Mouse (Mus musculus): ENCODE measurements around the gene Cxcl14. TPM values are rescaled to one million over a fixed set of nuclear protein-coding genes. Genes with fewer than 3 reads are reported as not detected.
A peak's percentile ranks its signal among the peaks of the same experiment; 100 is the strongest.

Gene Cxcl14
- polyA plus RNA-seq, 1 experiment, result 125 TPM

DNA sequence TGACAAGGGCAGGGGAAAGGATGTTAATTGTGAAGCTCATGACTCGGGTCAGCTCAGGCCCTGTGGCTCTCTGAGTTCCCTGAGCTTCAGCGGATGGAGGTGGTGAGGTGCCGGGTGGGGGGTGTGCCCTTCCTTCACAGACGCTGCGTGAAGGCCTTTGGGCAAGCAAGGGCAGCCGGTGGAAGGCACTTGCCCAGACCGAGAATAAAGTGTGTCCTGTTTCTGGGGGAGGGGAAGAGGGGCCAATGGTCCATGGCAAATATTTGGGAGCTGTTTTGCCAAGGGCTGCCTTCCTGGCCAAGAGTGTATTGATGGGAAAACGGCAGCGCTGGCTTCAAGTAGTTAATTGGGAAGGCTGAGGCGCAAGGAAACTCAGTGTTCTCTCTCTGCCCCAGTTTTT, 1.4 kb downstream of the Cxcl14 start:
- peak; percentile 20 to 45 for DNase-seq (ENCODE audit: extremely low spot score in 1 of 2, low spot score in 1 of 2)

- no peak for DNase-seq (ENCODE audit: extremely low spot score in 1 of 2, low spot score in 1 of 2)
These were observed 6.4 kb downstream of the Cxcl14 start for GRCm38 (mm10) chr13:56289998-56290397.

DNA sequence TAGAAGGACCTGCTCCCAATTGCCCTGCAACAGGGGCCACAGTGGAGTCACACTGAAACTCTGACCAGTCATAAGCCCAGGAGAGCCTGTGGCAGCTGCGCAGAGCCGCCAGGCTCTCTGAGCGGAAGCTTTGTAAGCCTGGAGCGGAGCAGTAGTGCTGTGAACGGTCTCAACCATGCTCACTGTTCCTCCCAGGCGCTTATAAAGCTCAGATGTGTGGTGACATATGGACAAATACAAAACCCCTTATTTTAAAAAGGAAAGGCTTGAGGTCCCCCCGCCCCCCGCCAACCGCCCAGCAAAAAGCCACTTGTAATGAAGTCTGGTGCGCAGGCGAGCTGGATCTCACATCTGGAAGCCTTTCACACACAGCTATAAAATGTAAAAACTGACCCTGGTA, 7.1 kb downstream of the Cxcl14 start:
- no peak for DNase-seq (ENCODE audit: extremely low spot score in 1 of 2, low spot score in 1 of 2)

- no peak for DNase-seq (ENCODE audit: extremely low spot score in 1 of 2, low spot score in 1 of 2)
These were observed 7.8 kb downstream of the Cxcl14 start for GRCm38 (mm10) chr13:56288601-56289000.

DNA sequence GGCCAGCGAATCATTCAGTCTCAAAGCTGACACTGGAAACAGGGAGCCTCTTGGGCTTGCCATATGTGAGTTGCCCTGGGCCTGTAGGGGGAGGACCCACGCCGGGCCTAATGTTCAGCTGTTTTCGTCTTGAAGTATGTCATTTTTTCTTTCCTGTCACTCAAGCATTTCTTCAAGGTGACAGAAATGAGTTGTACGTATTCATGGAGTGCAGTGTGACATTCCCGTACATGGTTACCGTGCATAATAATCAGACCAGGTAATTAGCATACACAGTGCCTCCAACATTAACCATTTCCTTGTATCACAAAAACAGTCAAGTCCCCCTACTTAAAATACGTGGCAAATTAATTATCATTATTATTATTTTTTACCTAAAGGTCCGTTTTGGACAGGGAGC, 9.3 kb downstream of the Cxcl14 start:
- no peak for DNase-seq (ENCODE audit: extremely low spot score in 1 of 2, low spot score in 1 of 2)

- no peak for DNase-seq (ENCODE audit: extremely low spot score in 1 of 2, low spot score in 1 of 2)
These were observed 13.0 kb downstream of the Cxcl14 start for GRCm38 (mm10) chr13:56283321-56283720.

DNA sequence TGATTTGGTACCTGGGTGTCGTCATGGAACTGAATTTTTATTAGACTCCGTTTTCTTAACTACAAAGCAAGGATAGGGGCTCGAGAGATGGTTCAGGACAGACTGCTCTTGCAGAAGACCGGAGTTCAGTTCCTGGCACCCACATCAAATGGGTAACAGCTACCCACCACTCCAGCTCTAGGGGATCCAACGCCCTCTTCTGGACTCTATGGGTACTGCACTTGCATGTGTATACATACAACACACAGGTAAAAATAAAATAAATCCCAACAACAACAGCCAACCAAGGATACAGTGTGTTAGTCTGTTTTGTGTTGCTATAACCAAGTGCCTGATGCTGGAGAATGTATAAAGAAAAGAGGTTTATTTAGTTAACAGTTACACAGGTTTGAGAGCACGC, 16.0 kb downstream of the Cxcl14 start:
- DNase-seq (ENCODE audit: extremely low spot score in 1 of 2, low spot score in 1 of 2), result no peak

DNA sequence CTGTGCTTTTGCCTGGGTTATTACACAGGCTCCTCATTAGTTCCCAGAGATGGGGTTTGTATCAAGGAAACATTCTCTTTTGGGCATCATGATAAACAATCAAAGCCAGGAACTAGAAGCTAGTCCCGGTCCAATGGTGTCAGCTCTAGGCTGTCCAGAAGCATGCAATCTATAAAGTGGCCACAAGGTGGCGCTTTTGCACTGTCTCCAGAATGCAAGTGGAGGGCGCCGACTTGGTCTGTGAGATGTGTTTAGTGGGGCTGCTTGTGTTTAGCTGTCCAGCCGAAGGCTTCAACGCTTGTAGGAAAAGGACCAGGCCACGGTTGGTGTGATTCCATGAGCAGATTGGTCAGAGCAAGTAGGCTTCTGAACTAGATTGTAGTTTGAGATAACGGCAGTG, 16.9 kb downstream of the Cxcl14 start:
- peak; percentile 61 to 95 for DNase-seq (ENCODE audit: extremely low spot score in 1 of 2, low spot score in 1 of 2)

DNA sequence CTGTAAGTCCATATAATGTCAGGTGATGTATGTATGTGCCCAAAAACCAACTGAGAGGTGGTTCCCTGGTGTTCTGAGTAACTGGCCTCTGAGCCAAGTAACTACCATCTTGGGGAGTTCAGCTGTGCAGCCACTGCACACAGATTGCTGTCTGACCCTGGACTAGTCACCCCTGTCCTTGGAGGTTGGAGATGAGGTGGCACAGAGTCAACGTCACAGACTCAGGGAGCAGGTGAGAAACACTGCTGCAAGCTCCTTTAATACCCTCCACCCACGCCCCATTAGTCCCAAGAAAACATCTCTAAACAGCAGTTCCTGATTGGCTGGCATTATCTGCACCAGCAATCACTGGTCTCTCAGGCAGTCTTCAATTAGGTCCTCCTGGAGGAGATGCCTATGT, 21.2 kb downstream of the Cxcl14 start:
- no peak for DNase-seq (ENCODE audit: extremely low spot score in 1 of 2, low spot score in 1 of 2)

- DNase-seq (ENCODE audit: extremely low spot score in 1 of 2, low spot score in 1 of 2), result peak in 1 of 2 experiments; percentile 25
These were observed 26.2 kb downstream of the Cxcl14 start for GRCm38 (mm10) chr13:56270124-56270523.

DNA sequence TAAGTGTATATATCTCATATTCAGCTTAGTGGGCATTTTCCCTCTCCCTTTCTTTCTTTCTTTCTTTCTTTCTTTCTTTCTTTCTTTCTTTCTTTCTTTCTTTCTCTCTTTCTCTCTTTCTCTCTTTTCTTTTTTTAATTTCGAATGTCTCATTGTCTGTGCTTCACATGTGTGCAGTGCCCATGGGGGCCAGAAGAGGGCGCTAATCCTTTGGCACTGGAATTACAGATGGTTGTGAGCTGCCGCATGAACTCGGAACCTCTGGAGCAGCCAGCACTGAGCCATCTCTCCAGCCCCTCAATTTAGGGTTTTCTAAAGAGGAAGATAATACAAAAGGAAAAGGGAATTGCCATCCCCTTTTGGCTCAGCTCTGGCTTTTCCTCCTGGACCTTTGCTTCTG, 29.0 kb downstream of the Cxcl14 start:
- no peak for DNase-seq (ENCODE audit: extremely low spot score in 1 of 2, low spot score in 1 of 2)

DNA sequence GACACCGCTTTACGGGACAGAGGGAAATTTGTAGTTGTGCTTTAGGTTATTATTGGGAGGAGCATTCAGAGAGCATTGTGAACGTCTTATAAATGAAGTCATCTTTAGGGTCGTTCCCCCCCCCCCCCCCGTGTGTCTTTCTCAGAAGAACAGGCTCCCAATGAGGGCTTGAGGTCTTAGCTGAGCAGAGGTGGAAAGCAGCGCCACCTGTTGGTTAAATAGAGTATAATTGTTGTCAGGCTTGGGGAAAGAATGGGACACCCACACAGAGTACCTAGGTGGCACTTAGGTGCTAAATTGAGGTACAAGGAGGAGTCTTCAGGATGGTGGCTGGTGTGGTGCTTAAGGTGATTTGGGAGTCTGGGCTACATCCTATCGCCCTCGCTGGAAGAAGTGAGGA, 29.9 kb downstream of the Cxcl14 start:
- DNase-seq (ENCODE audit: extremely low spot score in 1 of 2, low spot score in 1 of 2), result peak; percentile 10 to 67

- peak; percentile 19 to 53 for DNase-seq (ENCODE audit: extremely low spot score in 1 of 2, low spot score in 1 of 2)
These were observed 30.7 kb downstream of the Cxcl14 start for GRCm38 (mm10) chr13:56265661-56266060.

GRCm38 (mm10) chr13:56262269-56262668, 34.1 kb downstream of the Cxcl14 start:
- DNase-seq (ENCODE audit: extremely low spot score in 1 of 2, low spot score in 1 of 2), result no peak

GRCm38 (mm10) chr13:56260344-56260780, 36.0 kb downstream of the Cxcl14 start:
- DNase-seq (ENCODE audit: extremely low spot score in 1 of 2, low spot score in 1 of 2), result no peak

- DNase-seq (ENCODE audit: extremely low spot score in 1 of 2, low spot score in 1 of 2), result no peak
These were observed 36.5 kb downstream of the Cxcl14 start for GRCm38 (mm10) chr13:56259926-56260250.

DNA sequence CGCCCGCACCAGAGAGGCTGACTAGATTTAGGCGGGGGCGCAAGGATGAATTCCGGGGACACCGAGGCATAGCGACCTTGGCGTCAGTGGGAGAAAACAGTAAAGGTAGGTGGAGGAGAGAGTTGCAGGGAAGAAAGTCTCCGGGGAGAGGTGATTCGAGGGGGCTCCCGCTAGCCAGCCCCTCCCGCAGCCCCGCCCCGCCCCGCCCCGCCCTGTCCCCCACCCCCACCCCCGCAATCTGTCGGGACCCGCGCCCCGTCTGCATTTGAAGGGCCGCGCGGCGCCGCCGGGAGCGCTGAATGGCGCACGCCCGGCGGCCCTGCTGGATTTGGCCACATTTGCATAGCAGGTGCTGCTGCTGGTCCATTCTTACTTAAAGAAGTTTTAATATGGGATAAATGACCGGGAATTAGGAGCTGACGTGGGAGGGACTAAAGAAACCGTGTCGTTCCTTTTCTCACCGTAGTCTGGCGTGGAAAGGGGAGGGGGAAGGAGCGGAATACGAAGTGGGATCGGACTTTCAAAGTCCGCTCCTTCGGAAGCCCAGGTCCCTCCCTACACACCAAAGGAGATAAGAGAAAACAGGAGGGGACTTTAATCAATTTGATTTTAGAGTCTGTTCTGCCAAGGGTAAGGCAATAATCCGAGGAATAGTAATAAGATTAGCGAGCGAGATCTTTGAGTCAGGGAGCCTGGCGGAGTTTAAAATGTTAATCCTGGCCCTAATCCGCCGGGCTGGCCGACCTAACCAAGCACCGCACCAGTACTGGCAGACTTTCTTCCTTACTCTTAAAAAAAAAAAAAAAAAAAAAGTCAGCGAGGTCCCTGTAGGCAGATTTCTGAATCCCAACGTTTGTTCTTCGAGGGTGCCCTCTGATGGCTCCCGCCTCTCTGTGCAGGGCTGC, 37.1 kb downstream of the Cxcl14 start:
- no peak for DNase-seq (ENCODE audit: extremely low spot score in 1 of 2, low spot score in 1 of 2)

DNA sequence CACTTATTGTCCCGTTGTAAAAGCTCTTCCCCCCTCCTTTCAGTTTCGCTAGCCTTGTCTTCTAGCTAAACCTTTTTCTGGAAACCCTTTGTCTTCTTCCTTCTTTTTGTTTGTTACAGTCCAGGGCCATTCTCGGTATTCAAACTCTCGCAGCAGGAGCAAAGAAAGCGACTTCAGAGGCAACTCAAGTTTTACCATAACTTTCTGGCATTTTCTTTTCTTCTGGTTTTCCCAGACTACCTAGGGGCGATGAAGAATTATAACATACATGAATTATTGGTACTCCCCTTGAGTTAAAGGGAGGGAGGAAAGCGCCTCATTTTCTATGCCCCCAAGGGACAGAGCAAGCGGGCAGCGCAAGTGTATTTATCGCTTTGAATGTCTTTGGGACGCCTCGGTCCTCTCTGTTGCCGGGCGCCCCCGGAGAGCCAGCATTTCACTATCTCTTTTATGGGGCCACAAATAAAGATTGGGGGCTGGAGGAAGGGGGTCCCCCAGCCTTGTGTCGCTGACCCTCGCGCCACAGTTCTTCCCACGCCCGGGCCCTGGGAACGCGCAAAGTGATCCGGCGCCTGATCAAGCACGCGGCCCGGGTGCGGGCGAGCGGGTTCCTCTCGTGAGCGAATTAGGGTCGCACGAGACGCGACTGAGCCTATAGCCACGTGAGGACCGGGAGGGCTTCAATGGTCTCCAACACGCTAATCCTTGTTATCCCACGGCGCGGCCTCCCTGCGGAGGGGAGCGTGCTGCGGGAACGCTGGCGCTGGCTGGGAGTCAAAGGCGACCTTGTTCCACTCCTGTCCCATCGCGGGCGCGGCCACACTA, 37.9 kb downstream of the Cxcl14 start:
- DNase-seq (ENCODE audit: extremely low spot score in 1 of 2, low spot score in 1 of 2), result no peak

DNA sequence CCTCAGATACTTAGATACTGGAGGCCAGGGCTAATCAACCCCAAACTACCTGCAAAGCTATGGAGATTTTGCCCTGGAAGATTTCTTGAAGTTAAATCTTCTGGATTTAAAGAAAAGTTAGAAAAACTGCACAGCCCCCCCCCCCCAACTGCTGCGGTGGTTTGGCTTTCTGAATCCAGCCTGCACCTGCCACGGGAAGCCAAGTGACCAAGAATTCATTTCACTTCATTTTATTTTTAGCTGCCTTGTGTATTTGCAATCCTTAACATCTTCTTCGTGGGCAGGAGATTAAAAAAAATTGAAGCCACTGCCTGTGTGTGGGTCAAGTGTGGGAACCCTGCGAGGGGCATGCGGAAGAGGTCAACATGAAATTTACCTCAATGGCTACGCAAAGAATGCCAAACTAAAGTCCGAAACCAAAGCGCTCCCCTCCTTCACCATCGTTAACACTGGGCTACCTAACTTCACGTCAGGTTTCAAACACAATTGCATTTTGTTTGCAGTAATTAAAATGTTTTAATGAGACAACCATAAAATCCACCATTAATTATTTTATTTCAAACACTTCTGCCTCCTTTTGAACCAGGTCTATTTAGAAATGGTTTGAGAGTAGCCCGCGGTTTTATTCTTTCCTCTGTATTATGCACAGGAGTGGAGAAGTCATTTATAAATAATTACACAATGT, 38.7 kb downstream of the Cxcl14 start:
- DNase-seq (ENCODE audit: extremely low spot score in 1 of 2, low spot score in 1 of 2), result no peak

- DNase-seq (ENCODE audit: extremely low spot score in 1 of 2, low spot score in 1 of 2), result no peak
These were observed 39.5 kb downstream of the Cxcl14 start for GRCm38 (mm10) chr13:56256716-56257299.

- DNase-seq (ENCODE audit: extremely low spot score in 1 of 2, low spot score in 1 of 2), result no peak
These were observed 43.0 kb downstream of the Cxcl14 start for GRCm38 (mm10) chr13:56253379-56253778.
